Mouse (Mus musculus): ENCODE data around the gene Pias1.

Gene Pias1

DNA sequence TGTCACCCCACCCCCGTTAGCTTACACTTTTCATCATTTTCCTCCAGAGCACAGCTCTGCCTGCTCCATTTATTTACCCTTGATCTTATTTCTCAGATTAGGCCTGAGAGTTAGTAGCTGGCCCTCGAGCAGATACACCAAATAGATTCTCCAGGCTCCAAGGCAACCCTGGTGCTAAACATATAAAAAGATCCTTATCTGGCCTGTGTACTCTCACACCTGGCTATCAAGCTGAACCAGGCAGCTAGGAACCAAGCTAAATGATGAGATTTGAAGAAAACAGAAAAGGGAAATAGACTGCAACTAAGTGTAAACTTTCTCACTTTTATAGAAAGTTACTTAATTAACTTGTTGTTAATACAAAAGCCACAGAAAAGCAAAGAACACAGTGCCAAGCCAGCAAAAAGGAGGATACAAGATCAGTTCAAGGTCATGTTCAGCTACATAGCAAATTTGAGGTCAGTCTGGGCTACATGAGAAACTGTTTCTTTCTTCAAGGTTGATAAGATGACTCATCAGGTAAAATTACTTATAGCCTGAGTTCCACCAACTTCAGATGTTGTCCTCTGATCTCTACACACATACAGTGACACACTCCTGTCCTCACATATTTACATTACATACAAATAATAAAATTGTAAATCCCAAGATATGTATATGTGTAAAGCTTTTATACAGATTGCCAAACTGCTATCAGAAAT is 52.9 kb downstream of the Pias1 start:
- TF ChIP-seq POU5F1 (IDR thresholded peaks at IDR 0.05; ENCODE audit: borderline replicate concordance, low read length): no peak
- TF ChIP-seq NANOG (IDR thresholded peaks at IDR 0.05; ENCODE audit: borderline replicate concordance, low read length): no peak
- no peak for TF ChIP-seq CTCF (conservative IDR thresholded peaks at IDR 0.05; ENCODE audit: low read length)
- Histone ChIP-seq H3K27me3 (ENCODE audit: insufficient read depth, low read length) (no peaks in the 10 kb centered on the region), H3K4me1 (replicated peaks; ENCODE audit: low read depth, low read length) (peaks cover 21% of the 10 kb centered on the region), H3K4me3 (replicated peaks; ENCODE audit: low read length) (no peak overlapping the region), H3K9me3 (ENCODE audit: low read length) (peaks cover 8% of the 10 kb centered on the region), H3K36me3 (ENCODE audit: insufficient read depth, low read length) (peaks cover 3% of the 10 kb centered on the region; the same call in 1 of the 2 replicates)

DNA sequence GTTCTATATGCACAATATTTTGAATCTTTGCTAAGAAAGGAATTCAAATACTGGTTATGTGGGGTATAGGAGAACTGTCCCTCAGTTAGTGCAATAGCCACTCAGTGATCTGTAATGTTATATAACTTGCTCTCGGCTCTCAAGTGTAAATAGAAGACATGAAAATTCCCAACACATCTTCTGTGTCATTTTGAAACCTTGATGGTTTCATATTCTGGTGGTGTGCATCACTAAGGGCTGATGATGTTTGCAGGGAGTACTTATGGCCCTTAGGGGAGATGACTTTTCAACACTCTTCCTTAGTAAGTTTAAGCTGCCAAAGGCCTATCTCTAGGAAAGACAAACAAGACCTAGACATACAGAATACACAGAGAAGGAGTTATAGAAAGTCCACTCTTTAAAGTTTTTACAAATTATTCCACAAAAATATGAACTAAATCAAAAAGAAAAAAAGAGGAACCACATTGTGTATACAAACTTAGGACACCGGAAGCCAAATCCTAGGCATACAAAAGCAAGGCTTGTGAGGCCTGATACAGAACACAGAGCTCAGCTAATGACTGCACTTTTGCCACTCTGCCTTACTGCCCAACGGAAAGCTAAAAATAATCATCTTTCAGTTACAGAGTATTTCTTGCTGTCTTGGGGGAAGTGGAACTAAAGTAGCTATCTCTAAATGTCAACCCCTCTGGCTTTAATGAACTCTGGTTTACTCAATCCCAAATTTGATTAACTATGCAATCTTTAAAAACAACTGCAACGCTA is 55.0 kb downstream of the Pias1 start:
- TF ChIP-seq NANOG (IDR thresholded peaks at IDR 0.05; ENCODE audit: borderline replicate concordance, low read length): no peak
- Histone ChIP-seq H3K4me3 (replicated peaks; ENCODE audit: low read length) (no peak overlapping the region), H3K36me3 (ENCODE audit: insufficient read depth, low read length) (peaks cover 3% of the 10 kb centered on the region; the same call in 1 of the 2 replicates), H3K27me3 (ENCODE audit: insufficient read depth, low read length) (no peaks in the 10 kb centered on the region), H3K9me3 (ENCODE audit: low read length) (peaks cover 8% of the 10 kb centered on the region), H3K4me1 (replicated peaks; ENCODE audit: low read depth, low read length) (peaks cover 10% of the 10 kb centered on the region)

GRCm38 (mm10) chr9:62924886-62925610 is 62.7 kb downstream of the Pias1 start:
- H3K4me1 ChIP-seq (replicated peaks; ENCODE audit: low read depth, low read length): peaks cover 14% of the 10 kb centered on the region
- H3K4me3 ChIP-seq (replicated peaks; ENCODE audit: low read length): no peak overlapping the region
- peaks cover 3% of the 10 kb centered on the region; the same call in 1 of the 2 replicates for H3K36me3 ChIP-seq (ENCODE audit: insufficient read depth, low read length)
- no peaks in the 10 kb centered on the region for H3K27me3 ChIP-seq (ENCODE audit: insufficient read depth, low read length)
- TF ChIP-seq CTCF (conservative IDR thresholded peaks at IDR 0.05; ENCODE audit: low read length): no peak
- TF ChIP-seq POU5F1 (IDR thresholded peaks at IDR 0.05; ENCODE audit: borderline replicate concordance, low read length): no peak
- no peak for TF ChIP-seq NANOG (IDR thresholded peaks at IDR 0.05; ENCODE audit: borderline replicate concordance, low read length)
- H3K9me3 ChIP-seq (ENCODE audit: low read length): no peaks in the 10 kb centered on the region

- Histone ChIP-seq H3K9me3 (ENCODE audit: low read length) (no peaks in the 10 kb centered on the region), H3K4me1 (replicated peaks; ENCODE audit: low read depth, low read length) (peaks cover 9% of the 10 kb centered on the region), H3K4me3 (replicated peaks; ENCODE audit: low read length) (no peak overlapping the region), H3K27me3 (ENCODE audit: insufficient read depth, low read length) (no peaks in the 10 kb centered on the region), H3K36me3 (ENCODE audit: insufficient read depth, low read length) (peaks cover 11% of the 10 kb centered on the region)
- no peak for TF ChIP-seq CTCF (conservative IDR thresholded peaks at IDR 0.05; ENCODE audit: low read length)
- no peak for TF ChIP-seq NANOG (IDR thresholded peaks at IDR 0.05; ENCODE audit: borderline replicate concordance, low read length)
- TF ChIP-seq POU5F1 (IDR thresholded peaks at IDR 0.05; ENCODE audit: borderline replicate concordance, low read length): no peak
These were observed 66.8 kb downstream of the Pias1 start for GRCm38 (mm10) chr9:62920877-62921276.

- peaks cover 21% of the 10 kb centered on the region for H3K36me3 ChIP-seq (ENCODE audit: insufficient read depth, low read length)
- no peaks in the 10 kb centered on the region for H3K9me3 ChIP-seq (ENCODE audit: low read length)
- H3K27me3 ChIP-seq (ENCODE audit: insufficient read depth, low read length): no peaks in the 10 kb centered on the region
- no peak overlapping the region for H3K4me3 ChIP-seq (replicated peaks; ENCODE audit: low read length)
- TF ChIP-seq POU5F1 (IDR thresholded peaks at IDR 0.05; ENCODE audit: borderline replicate concordance, low read length) (no peak), NANOG (IDR thresholded peaks at IDR 0.05; ENCODE audit: borderline replicate concordance, low read length) (no peak), CTCF (conservative IDR thresholded peaks at IDR 0.05; ENCODE audit: low read length) (no peak)
- no peaks in the 10 kb centered on the region for H3K4me1 ChIP-seq (replicated peaks; ENCODE audit: low read depth, low read length)
These were observed 70.7 kb downstream of the Pias1 start for GRCm38 (mm10) chr9:62917059-62917458.

GRCm38 (mm10) chr9:62913390-62914069 is 74.2 kb downstream of the Pias1 start:
- no peaks in the 10 kb centered on the region for H3K9me3 ChIP-seq (ENCODE audit: low read length)
- H3K36me3 ChIP-seq (ENCODE audit: insufficient read depth, low read length): peaks cover 48% of the 10 kb centered on the region
- TF ChIP-seq POU5F1 (IDR thresholded peaks at IDR 0.05; ENCODE audit: borderline replicate concordance, low read length) (no peak), NANOG (IDR thresholded peaks at IDR 0.05; ENCODE audit: borderline replicate concordance, low read length) (no peak), CTCF (conservative IDR thresholded peaks at IDR 0.05; ENCODE audit: low read length) (no peak)
- no peaks in the 10 kb centered on the region for H3K27me3 ChIP-seq (ENCODE audit: insufficient read depth, low read length)
- no peaks in the 10 kb centered on the region for H3K4me1 ChIP-seq (replicated peaks; ENCODE audit: low read depth, low read length)
- H3K4me3 ChIP-seq (replicated peaks; ENCODE audit: low read length): no peak overlapping the region

GRCm38 (mm10) chr9:62905039-62905438 is 82.7 kb downstream of the Pias1 start:
- Histone ChIP-seq H3K36me3 (ENCODE audit: insufficient read depth, low read length) (peaks cover 26% of the 10 kb centered on the region), H3K9me3 (ENCODE audit: low read length) (no peaks in the 10 kb centered on the region; the same call in 1 of the 2 replicates), H3K4me3 (replicated peaks; ENCODE audit: low read length) (no peak overlapping the region), H3K4me1 (replicated peaks; ENCODE audit: low read depth, low read length) (peaks cover 5% of the 10 kb centered on the region; the same call in 1 of the 2 replicates), H3K27me3 (ENCODE audit: insufficient read depth, low read length) (no peaks in the 10 kb centered on the region)
- TF ChIP-seq CTCF (conservative IDR thresholded peaks at IDR 0.05; ENCODE audit: low read length): no peak

DNA sequence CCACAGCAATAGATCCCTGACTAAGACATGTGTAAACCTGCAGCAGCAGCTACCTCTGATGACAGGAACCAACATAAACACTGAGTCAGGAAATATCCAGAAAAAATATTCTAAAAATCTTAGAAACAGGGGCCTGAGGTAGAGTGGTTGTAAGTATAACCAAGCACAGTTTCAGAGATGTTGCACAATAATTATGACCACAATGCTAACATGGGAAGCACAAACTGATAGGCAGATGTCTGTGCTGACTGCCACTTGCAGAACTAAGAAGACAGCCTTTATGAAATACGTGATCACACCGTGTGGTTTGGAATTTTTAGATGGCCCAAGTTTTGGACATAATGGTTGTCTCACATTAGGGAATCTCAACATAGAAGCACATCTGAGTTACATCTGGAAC is 83.9 kb downstream of the Pias1 start:
- peaks cover 15% of the 10 kb centered on the region for H3K36me3 ChIP-seq (ENCODE audit: insufficient read depth, low read length)
- no peak overlapping the region for H3K4me3 ChIP-seq (replicated peaks; ENCODE audit: low read length)
- H3K9me3 ChIP-seq (ENCODE audit: low read length): no peaks in the 10 kb centered on the region; the same call in 1 of the 2 replicates
- peaks cover 5% of the 10 kb centered on the region; the same call in 1 of the 2 replicates for H3K4me1 ChIP-seq (replicated peaks; ENCODE audit: low read depth, low read length)
- H3K27me3 ChIP-seq (ENCODE audit: insufficient read depth, low read length): no peaks in the 10 kb centered on the region
- no peak for TF ChIP-seq CTCF (conservative IDR thresholded peaks at IDR 0.05; ENCODE audit: low read length)
- no peak for TF ChIP-seq NANOG (IDR thresholded peaks at IDR 0.05; ENCODE audit: borderline replicate concordance, low read length)
- no peak for TF ChIP-seq POU5F1 (IDR thresholded peaks at IDR 0.05; ENCODE audit: borderline replicate concordance, low read length)

Measured in E14TG2a.4 (cell line).